Mouse (Mus musculus): Measurements from ENCODE around the gene Zfp276. TPM values are rescaled to one million over a fixed set of nuclear protein-coding genes. Genes with fewer than 3 reads are reported as not detected.
A peak's percentile ranks its signal among the peaks of the same experiment; 100 is the strongest.

The Zfp276 gene
- polyA plus RNA-seq, 1 experiment from 2014 or later: 20.5 TPM

DNA sequence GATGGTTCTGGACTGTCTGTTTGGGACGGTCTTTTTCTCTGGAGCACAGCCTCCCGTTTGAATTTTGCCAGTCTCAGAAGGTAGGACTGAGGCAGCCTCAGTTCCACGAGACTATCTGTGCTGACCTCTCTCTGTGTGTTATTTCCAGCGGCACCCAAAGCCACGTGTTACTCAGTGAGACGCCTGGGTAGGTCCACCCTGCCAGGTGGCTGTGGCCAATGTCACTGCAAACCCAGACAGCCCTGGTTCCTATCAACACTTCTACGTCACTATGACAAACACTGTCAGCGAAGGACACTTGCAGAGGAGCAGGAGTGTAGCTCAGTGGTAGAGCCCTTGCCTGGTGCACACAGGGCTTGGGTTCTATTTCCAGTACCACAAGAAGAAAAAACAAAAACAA lies 37.7 kb downstream of the Zfp276 start:
- no peak for DNase-seq (ENCODE audit: low spot score)
- no peak for ATAC-seq (replicated peaks; ENCODE audit: low FRiP score, low TSS enrichment, low read depth)
- H3K9me3 ChIP-seq (ENCODE audit: control insufficient read depth, low read length): no peaks in the 10 kb centered on the region
- WGBS: 85% methylated on average over 8 of the region's 8 CpGs
- H3K27ac ChIP-seq (ENCODE audit: low read depth): no peak overlapping the region
- no peak overlapping the region for H3K4me3 ChIP-seq (ENCODE audit: low read depth, low read length)
- no peak overlapping the region for H3K9ac ChIP-seq (ENCODE audit: low read length)
- H3K27me3 ChIP-seq (replicated peaks; ENCODE audit: control insufficient read depth, insufficient read depth, low read length): no peaks in the 10 kb centered on the region
- H3K4me1 ChIP-seq (replicated peaks; ENCODE audit: control insufficient read depth, insufficient read depth, low read length): no peaks in the 10 kb centered on the region
- peaks cover 31% of the 10 kb centered on the region for H3K36me3 ChIP-seq (ENCODE audit: control insufficient read depth, insufficient read depth, low read length)
- H3K4me2 ChIP-seq (ENCODE audit: low read length): no peak overlapping the region

DNA sequence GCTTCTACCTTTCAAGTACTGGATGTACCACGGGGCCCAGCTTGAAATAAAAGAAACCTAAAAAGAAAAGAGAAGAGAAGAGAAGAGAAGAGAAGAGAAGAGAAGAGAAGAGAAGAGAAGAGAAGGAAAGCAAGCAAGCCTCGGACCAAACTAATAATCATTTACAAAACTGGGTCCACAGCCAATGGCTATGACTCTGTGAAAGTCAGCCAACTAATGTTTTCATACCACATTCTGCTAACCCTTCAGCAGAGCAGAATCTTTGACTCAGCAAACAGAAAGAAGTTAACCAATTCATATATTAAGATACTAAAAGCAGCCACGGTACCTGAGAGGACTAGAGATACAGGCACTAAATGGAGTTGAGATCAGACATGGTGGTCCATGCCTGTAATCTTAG lies 38.3 kb downstream of the Zfp276 start:
- Histone ChIP-seq H3K4me3 (ENCODE audit: low read depth, low read length) (no peak overlapping the region), H3K27me3 (replicated peaks; ENCODE audit: control insufficient read depth, insufficient read depth, low read length) (no peaks in the 10 kb centered on the region), H3K4me1 (replicated peaks; ENCODE audit: control insufficient read depth, insufficient read depth, low read length) (no peaks in the 10 kb centered on the region), H3K36me3 (ENCODE audit: control insufficient read depth, insufficient read depth, low read length) (peaks cover 31% of the 10 kb centered on the region), H3K9me3 (ENCODE audit: control insufficient read depth, low read length) (no peaks in the 10 kb centered on the region), H3K9ac (ENCODE audit: low read length) (no peak overlapping the region), H3K27ac (ENCODE audit: low read depth) (no peak overlapping the region), H3K4me2 (ENCODE audit: low read length) (no peak overlapping the region)
- ATAC-seq (replicated peaks; ENCODE audit: low FRiP score, low TSS enrichment, low read depth) (no peak), DNase-seq (ENCODE audit: low spot score) (no peak)
- WGBS: 85% methylated on average over 3 of the region's 3 CpGs

DNA sequence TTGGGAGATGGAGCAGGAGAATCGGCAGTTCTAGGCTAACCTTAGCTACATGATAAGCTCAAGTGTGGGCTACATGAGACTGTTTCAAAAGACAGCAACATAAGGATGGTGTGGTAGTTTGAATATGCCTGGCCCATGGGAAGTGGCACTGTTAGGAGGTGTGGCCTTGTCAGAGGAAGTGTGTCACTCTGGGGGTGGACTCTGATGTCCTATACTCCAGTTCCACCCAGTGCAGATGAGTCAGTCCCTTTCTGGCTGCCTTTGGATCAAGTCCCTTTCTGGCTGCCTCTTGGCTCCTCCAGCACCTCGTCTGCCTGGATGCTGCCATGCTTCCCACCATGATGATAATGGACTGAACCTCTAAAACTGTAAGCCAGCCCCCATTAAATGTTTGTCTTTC lies 38.8 kb downstream of the Zfp276 start:
- DNase-seq (ENCODE audit: low spot score): no peak
- peaks cover 27% of the 10 kb centered on the region for H3K36me3 ChIP-seq (ENCODE audit: control insufficient read depth, insufficient read depth, low read length)
- H3K4me3 ChIP-seq (ENCODE audit: low read depth, low read length): no peak overlapping the region
- 88% methylated on average over 2 of the region's 2 CpGs for WGBS
- H3K9ac ChIP-seq (ENCODE audit: low read length): no peak overlapping the region
- H3K4me2 ChIP-seq (ENCODE audit: low read length): no peak overlapping the region
- no peak overlapping the region for H3K27ac ChIP-seq (ENCODE audit: low read depth)
- H3K27me3 ChIP-seq (replicated peaks; ENCODE audit: control insufficient read depth, insufficient read depth, low read length): no peaks in the 10 kb centered on the region
- no peak for ATAC-seq (replicated peaks; ENCODE audit: low FRiP score, low TSS enrichment, low read depth)
- H3K4me1 ChIP-seq (replicated peaks; ENCODE audit: control insufficient read depth, insufficient read depth, low read length): no peaks in the 10 kb centered on the region
- no peaks in the 10 kb centered on the region for H3K9me3 ChIP-seq (ENCODE audit: control insufficient read depth, low read length)

DNA sequence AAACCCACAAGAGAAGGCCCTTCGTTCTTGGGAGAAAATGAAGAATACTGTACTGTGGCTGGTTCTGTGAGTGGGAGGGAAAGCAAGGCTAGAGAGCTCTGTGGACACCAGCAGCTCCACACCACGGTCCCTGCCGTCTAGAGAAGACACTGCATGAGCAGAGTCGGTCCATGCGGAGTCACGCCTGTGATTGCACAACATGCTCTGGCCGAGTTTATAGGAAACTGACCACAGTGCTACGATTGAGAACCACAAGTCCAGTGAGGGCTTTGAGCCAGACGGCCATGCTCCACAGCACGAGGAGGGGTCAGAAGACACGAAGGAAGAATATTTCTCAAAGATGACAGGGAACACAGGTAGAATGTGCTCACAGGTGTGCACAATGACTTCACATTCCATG lies 44.3 kb downstream of the Zfp276 start:
- 93% methylated on average over 11 of the region's 11 CpGs for WGBS
- no peak overlapping the region for H3K4me2 ChIP-seq (ENCODE audit: low read length)
- no peaks in the 10 kb centered on the region for H3K4me1 ChIP-seq (replicated peaks; ENCODE audit: control insufficient read depth, insufficient read depth, low read length)
- DNase-seq (ENCODE audit: low spot score): no peak
- H3K4me3 ChIP-seq (ENCODE audit: low read depth, low read length): no peak overlapping the region
- no peak overlapping the region for H3K9ac ChIP-seq (ENCODE audit: low read length)
- H3K9me3 ChIP-seq (ENCODE audit: control insufficient read depth, low read length): no peaks in the 10 kb centered on the region
- peaks cover 19% of the 10 kb centered on the region; the same call in 1 of the 2 replicates for H3K36me3 ChIP-seq (ENCODE audit: control insufficient read depth, insufficient read depth, low read length)
- H3K27me3 ChIP-seq (replicated peaks; ENCODE audit: control insufficient read depth, insufficient read depth, low read length): no peaks in the 10 kb centered on the region
- no peak overlapping the region for H3K27ac ChIP-seq (ENCODE audit: low read depth)
- ATAC-seq (replicated peaks; ENCODE audit: low FRiP score, low TSS enrichment, low read depth): no peak

DNA sequence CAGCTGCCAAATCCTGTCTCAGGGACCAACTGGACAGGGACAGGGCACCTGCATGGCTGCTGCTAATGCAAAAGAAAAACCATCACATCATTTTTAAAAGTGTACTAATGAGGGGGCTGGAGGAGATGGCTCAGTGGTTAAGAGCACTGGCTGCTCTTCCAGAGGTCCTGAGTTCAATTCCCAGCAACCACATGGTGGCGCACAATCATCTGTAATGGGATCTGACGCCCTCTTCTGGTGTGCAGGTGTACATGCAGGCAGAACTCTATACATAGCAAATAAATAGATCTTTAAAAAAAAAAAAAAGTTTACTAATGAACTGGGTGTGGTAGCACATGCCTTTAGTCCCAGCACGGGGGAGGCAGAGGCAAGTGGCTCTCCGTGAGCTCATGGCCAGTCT lies 54.7 kb downstream of the Zfp276 start:
- Histone ChIP-seq H3K9me3 (ENCODE audit: control insufficient read depth, low read length) (no peaks in the 10 kb centered on the region), H3K4me1 (replicated peaks; ENCODE audit: control insufficient read depth, insufficient read depth, low read length) (no peaks in the 10 kb centered on the region), H3K27ac (ENCODE audit: low read depth) (no peak overlapping the region), H3K27me3 (replicated peaks; ENCODE audit: control insufficient read depth, insufficient read depth, low read length) (no peaks in the 10 kb centered on the region), H3K36me3 (ENCODE audit: control insufficient read depth, insufficient read depth, low read length) (peaks cover 24% of the 10 kb centered on the region; the same call in 1 of the 2 replicates), H3K9ac (ENCODE audit: low read length) (no peak overlapping the region), H3K4me2 (ENCODE audit: low read length) (no peak overlapping the region), H3K4me3 (ENCODE audit: low read depth, low read length) (no peak overlapping the region)
- 76% methylated on average over 4 of the region's 4 CpGs for WGBS
- ATAC-seq (replicated peaks; ENCODE audit: low FRiP score, low TSS enrichment, low read depth) (no peak), DNase-seq (ENCODE audit: low spot score) (no peak)

DNA sequence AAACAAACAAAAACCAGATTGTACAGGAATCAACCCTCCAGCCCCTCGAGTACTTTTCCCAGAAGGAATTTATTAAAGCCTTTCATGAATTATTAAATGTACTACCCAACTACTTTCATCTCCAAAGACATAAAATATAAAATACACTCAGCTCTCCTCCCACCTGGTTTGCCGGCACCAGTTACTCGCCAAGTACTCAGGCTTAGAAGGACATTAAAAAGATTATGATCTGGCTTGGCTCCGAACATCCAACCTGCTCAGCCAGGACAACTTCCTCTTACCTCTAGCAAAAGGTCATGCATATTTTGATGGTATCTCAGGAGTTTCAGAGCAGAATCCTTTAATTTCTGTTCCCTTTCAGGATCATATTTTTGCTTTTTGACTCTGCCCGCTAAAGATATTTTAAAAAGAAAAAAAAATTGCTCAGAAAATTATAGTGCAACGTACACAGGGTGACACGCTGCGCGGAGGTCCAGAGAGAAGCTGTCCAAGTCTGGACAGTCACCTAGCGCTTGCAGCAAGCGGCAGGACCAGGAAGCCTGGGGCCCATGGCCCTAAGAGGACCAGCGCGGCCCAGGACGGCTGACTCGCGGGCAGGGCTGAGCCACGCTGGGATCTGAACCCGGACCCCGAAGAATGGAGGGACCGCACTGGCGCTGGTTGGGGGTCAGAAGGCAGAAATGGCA lies 63.9 kb downstream of the Zfp276 start:
- Histone ChIP-seq H3K4me2 (ENCODE audit: low read length) (peak overlapping the region; percentile 88), H3K9ac (ENCODE audit: low read length) (peak overlapping the region; percentile 67), H3K4me1 (replicated peaks; ENCODE audit: control insufficient read depth, insufficient read depth, low read length) (peaks cover 4% of the 10 kb centered on the region; the same call in 1 of the 2 replicates), H3K4me3 (ENCODE audit: low read depth, low read length) (peak overlapping the region; percentile 48), H3K27me3 (replicated peaks; ENCODE audit: control insufficient read depth, insufficient read depth, low read length) (no peaks in the 10 kb centered on the region), H3K9me3 (ENCODE audit: control insufficient read depth, low read length) (no peaks in the 10 kb centered on the region), H3K27ac (ENCODE audit: low read depth) (no peak overlapping the region), H3K36me3 (ENCODE audit: control insufficient read depth, insufficient read depth, low read length) (no peaks in the 10 kb centered on the region)
- ATAC-seq (replicated peaks; ENCODE audit: low FRiP score, low TSS enrichment, low read depth): peak; percentile 79
- 6% methylated on average over 18 of the region's 21 CpGs for WGBS
- no peak for DNase-seq (ENCODE audit: low spot score)

DNA sequence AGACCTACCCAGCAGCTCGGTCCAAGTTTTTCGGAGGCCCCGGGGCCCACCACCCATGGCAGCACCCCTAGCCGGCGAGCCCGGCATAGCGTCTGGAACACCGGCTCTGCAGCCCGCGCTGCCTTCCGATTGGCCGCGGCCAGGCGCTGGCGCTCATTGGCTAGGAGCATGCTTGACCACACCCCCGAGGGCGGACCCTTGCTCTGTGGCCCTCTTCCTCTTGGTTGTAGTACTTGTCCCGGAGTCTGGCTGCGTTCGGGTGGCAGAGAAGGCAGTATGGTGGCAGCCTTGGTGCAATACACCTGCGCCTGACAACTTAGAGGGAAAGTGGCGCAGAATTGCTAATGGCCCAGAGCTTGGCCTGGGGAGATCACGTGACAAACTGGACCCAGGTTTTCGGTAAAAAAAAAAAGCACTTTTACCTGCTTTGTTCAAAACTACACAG lies 64.5 kb downstream of the Zfp276 start, which contains the start of gene Fanca:
Gene Fanca (minus strand): TSS at position 110 of the 445 bp plus-strand sequence.
- no peaks in the 10 kb centered on the region for H3K36me3 ChIP-seq (ENCODE audit: control insufficient read depth, insufficient read depth, low read length)
- H3K4me3 ChIP-seq (ENCODE audit: low read depth, low read length): peak within 1 kb of the TSS; percentile 48
- peaks cover 4% of the 10 kb centered on the region; the same call in 1 of the 2 replicates for H3K4me1 ChIP-seq (replicated peaks; ENCODE audit: control insufficient read depth, insufficient read depth, low read length)
- ATAC-seq (replicated peaks; ENCODE audit: low FRiP score, low TSS enrichment, low read depth): peak; percentile 99
- H3K9me3 ChIP-seq (ENCODE audit: control insufficient read depth, low read length): no peaks in the 10 kb centered on the region
- peak within 1 kb of the TSS; percentile 88 for H3K4me2 ChIP-seq (ENCODE audit: low read length)
- H3K9ac ChIP-seq (ENCODE audit: low read length): peak within 1 kb of the TSS; percentile 67
- WGBS: 1% methylated on average over 24 of the region's 24 CpGs
- H3K27ac ChIP-seq (ENCODE audit: low read depth): no peak within 1 kb of the TSS
- no peaks in the 10 kb centered on the region for H3K27me3 ChIP-seq (replicated peaks; ENCODE audit: control insufficient read depth, insufficient read depth, low read length)
- DNase-seq (ENCODE audit: low spot score): peak; percentile 97
